Mouse (Mus musculus) kidney, adult 2 months (tissue): ENCODE measurements around the gene Mpp4.

Source experiments
- CTCF ChIP-seq: fragments of 200-500 bp; conservative IDR thresholded peaks from 2 replicates; pipeline ENCODE4 v1.5.1; 2011; ENCODE audit warnings: low read depth, mild to moderate bottlenecking, control low read depth, low read length, moderate library complexity, mixed read lengths; ENCODE audit not compliant: insufficient read depth, insufficient read length
- POLR2A ChIP-seq: fragments of 200-500 bp; IDR thresholded peaks from one replicate; pipeline ENCODE4 v1.6.1; 2011; ENCODE audit warnings: low read depth, low read length, control low read depth

DNA sequence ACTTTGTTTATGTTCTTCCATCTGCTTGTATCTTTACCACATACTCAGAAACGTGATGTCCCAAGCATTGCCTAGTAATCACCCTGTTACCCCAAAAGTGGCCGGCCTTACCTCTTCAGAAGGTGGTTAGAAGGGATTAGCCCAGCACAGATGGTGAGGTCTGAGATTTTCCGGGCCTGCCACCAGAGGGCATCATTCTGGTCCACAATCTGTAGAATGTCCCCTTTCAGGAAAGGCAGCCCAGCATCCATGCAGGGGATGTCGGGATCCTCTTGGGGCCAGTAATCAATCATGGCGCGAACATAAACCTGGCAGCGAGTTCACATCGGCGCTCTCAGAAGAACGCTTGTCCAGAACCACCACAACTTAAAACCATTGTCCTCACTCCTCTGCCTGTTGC, 18.6 kb downstream of the Mpp4 start:
- TF ChIP-seq CTCF (peak; percentile 76), POLR2A (no peak)
